Mouse (Mus musculus): ENCODE data around the gene Farp2.

Farp2 gene

DNA sequence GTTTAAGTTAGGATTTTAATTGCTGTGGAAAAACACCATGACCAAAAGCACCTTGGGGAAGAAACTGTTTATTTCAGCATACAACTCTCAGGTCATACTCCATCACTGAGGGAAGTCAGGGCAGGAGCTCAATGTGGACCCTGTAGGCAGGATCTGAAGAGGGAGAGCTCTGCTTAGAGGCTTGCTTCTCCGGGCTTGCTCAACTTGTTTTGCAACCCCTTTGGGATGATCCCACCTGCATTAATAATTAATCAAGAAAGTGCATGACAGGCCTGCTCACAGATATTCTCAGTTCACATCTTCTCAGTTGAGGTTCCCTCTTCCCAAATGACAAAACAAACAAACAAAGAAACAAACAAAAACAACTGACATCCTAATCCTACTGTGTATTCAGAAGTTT, 51.8 kb downstream of the Farp2 start:
- no peak for DNase-seq

- no peak for DNase-seq
Measured at GRCm38 (mm10) chr1:93564781-93565180, 52.9 kb downstream of the Farp2 start.

- no peak for DNase-seq
Measured at GRCm38 (mm10) chr1:93567013-93567412, 55.1 kb downstream of the Farp2 start.

- no peak for DNase-seq
Measured at GRCm38 (mm10) chr1:93567717-93568497, 56.0 kb downstream of the Farp2 start.

DNA sequence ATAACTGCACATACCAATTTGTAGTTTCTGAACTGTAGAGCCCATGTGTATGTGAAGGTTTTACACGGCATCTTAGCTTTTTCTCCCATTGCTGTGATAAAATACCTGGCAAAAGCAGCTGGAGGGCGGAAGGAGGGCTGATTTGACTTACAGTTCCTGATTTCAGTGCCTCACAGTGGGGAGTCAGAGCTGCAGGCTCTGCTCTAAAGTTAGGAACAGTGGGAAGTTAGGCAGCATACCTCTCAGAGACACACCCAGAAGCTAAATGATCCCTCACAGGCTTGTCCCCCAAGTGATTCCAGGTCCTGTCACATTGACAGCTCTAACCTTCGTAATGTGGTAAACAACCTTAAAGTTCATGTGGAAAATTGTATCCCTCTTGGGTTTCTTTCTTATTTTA, 65.2 kb downstream of the Farp2 start:
- DNase-seq, result no peak

GRCm38 (mm10) chr1:93577861-93578260, 66.0 kb downstream of the Farp2 start:
- no peak for DNase-seq

DNA sequence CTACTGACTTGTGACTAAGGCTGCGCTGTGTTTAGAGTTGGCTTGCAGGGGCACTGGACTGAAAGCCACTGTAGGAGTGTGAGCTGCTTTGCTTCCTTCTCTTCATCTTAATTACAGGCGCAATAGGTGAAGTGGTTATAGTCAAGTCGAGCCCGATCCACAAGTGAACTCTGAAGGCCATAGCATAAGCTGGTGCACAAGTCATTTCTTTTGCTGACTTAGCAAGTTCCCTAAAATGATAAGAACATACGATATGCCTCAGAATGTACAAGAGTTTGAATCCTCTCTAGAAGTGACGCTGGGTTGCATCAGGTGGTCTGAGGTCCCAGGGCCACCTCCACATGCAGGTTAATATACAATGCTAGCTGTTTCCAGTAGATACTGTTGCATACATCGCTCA, 69.7 kb downstream of the Farp2 start:
- DNase-seq, result no peak

DNA sequence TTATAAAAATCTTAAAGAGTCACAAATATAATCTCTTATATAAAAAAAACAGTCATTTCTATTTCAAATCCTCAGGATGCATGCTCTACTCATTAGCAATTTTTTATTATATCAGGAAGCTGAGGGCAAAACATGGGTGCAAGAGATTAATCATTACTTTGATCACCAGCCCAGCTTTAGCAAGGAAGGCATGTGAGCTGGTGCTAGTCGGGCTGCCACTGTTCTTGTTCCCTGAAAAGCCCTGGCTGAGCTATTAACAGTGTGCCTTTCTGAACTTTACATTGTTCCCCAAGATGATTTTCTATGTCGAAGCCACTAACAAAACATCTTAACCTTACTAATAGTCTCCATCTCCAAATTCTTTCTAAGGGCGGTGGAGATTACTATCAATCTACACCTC, 76.5 kb downstream of the Farp2 start:
- no peak for DNase-seq

DNA sequence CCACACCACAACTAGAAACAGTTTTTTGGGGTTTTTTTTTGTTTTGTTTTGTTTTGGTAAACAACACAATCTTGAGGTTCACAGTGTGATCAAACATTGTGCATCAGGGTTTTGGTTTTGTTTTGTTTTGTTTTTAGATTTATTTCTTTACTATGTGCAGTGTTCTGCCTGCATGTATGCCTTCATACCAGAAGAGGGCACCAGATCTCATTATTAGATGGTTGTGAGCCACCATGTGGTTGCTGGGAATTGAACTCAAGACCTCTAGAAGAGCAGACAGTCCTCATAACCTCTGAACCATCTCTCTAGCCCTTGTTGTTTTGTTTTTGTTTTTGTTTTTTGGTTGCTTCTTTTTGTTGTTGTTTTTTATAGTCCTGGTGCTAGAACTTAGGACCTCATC, 82.1 kb downstream of the Farp2 start:
- DNase-seq, result no peak

- no peak for DNase-seq
Measured at GRCm38 (mm10) chr1:93595916-93596315, 84.0 kb downstream of the Farp2 start.

DNA sequence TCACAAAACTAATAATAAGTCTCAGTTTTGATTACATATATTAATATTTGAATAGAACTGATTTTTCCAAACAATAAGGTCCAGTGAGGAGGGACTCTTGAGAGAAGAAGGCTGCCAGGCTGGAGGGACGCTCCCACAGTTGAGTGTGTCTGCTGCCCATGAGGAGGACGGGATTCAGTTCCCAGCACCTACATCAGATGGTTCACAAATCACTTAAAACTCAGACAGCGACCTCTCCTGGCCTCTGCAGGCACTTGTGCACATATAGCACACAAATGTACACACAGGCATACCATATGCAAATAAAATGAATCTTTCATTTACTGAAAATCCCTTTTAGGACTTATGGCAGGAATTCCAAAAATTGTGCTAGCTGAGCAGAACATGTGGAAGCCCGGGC, 91.0 kb downstream of the Farp2 start:
- no peak for DNase-seq

GRCm38 (mm10) chr1:93603921-93604320, 92.0 kb downstream of the Farp2 start:
- DNase-seq, result no peak

DNA sequence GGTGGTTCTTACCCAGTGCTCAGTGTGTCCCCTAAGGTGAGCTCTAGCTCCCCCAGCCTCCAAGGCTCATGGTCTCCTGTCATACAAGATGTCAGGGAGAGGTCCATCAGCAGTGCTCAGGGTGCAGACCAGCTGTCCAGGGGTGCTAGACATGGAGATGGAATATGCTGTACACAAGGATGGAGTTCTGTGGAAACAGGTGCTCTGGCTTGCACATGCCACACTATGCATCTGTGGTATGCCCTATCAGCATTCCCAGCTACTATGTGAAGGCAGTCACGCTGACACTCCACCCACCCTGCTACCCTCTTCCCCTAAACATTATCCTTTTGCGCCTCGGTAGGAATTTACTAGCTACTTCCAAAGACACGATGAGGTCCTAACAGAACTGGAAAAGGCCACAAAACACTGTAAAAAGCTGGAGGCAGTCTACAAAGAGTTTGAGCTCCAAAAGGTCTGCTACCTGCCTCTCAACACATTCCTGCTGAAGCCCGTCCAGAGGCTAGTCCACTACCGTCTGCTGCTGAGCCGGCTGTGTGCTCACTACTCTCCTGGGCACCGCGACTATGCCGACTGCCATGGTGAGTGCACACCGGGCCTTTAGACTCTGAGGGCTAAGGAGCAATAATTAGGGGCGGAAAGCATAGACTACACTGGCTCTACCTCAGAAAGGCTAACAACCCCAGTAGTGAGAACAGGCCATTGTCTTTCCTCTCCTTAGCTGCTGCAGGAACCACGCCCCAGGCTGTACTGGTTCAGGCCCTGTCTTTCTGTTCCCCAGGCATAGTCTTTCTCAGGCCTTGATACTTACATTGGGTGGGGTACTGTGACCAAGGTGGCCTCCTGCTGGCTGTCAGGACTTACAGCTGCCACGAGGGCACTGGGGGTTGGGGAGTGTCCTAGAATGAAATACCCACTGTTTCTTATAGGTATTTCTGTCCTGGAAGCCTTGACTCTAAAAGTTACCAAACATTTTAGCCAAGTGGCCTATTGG, 95.5 kb downstream of the Farp2 start:
- DNase-seq, result no peak

- no peak for DNase-seq
Measured at GRCm38 (mm10) chr1:93608696-93609245, 96.9 kb downstream of the Farp2 start.

GRCm38 (mm10) chr1:93609762-93610161, 97.9 kb downstream of the Farp2 start:
- no peak for DNase-seq

GRCm38 (mm10) chr1:93618059-93618748, 106.3 kb downstream of the Farp2 start:
- peak; percentile 54 for DNase-seq

GRCm38 (mm10) chr1:93618948-93619347, 107.1 kb downstream of the Farp2 start:
- DNase-seq, result no peak

DNA sequence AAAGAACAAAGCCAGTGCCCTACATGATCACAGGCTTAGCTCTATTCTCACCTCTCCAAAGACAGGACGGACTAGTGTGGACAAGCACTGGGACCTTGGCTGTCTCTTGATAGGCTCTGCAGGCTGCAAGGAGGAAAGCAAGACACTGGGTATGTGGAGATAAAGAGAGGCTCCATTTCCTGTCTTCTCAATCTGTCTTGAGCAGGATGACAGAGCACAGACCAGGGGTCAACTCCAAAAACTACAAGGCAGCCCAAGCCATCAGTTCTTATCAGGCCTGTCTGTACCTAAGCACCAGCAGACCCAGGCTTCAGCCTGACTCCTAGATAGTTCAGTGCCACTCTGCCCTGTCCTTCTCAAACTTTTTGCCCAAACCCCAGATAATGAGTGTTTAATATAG, 112.6 kb downstream of the Farp2 start:
- DNase-seq, result no peak

GRCm38 (mm10) chr1:93630796-93631195, 118.9 kb downstream of the Farp2 start:
- DNase-seq, result no peak

- no peak for DNase-seq
Measured at GRCm38 (mm10) chr1:93632723-93633122, 120.8 kb downstream of the Farp2 start.

DNA sequence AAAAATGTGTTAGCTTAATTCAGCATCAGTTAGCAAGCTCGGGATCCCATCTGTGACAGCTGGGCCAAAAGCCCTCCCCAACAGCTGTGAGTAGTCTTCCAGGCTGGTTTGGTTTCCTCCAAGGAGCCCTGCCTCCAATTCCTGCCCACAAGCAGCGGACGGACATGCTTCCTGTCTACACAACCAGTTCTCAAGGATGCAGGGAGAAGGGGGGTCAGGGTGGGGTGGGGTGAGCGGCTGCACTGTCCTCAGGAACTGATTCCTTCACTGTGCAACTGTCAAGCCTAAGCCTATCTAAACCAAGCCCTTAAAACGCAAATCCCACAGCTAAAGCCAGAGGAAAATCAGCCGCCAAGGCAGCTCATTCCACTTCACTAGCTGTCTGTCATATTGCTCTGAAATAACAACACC, 122.6 kb downstream of the Farp2 start:
- peak; percentile 46 for DNase-seq

GRCm38 (mm10) chr1:93635091-93635579, 123.3 kb downstream of the Farp2 start:
- DNase-seq, result peak; percentile 50

Data from embryo, embryonic 11 days (tissue).